Comparison of ENCODE assay signal across 20 mouse cellular contexts in genomic region chr10:108782817-108783216, GRCm38 (mm10).
A peak's percentile ranks its signal among the peaks of the same experiment; 100 is the strongest.
DNase-seq lines count a peak whose midpoint lies in the region; ATAC-seq lines count a peak whose summit lies in the region.
"Had no signal": no experiment of that assay in that cellular context is flagged by ENCODE, and none has a peak within 500 bp of the region (broad histone marks: within the 10 kb centered on the region; RNA-seq: fewer than 3 reads in every experiment).

No protein-coding gene starts in this region.

- no peak overlapping the region for H3K9ac ChIP-seq in forebrain, embryonic 13.5 days
- H3K9ac ChIP-seq in forebrain, embryonic 11.5 days (ENCODE audit: low read length): no peak overlapping the region
- H3K9ac ChIP-seq in hindbrain, embryonic 16.5 days (ENCODE audit: low read depth, low read length): no peak overlapping the region
- H3K9ac ChIP-seq in hindbrain, embryonic 13.5 days: no peak overlapping the region
- H3K9ac ChIP-seq: embryonic facial prominence, embryonic 12.5 days; heart, embryonic 15.5 days had no signal

- H3K4me1 ChIP-seq in forebrain, embryonic 13.5 days: no peaks in the 10 kb centered on the region
- no peaks in the 10 kb centered on the region for H3K4me1 ChIP-seq in forebrain, embryonic 11.5 days (replicated peaks; ENCODE audit: control insufficient read depth, insufficient read depth, low read length)
- peaks cover 3% of the 10 kb centered on the region; the same call in 1 of the 2 replicates for H3K4me1 ChIP-seq in hindbrain, embryonic 16.5 days (ENCODE audit: control insufficient read depth, insufficient read depth, low read depth, low read length)
- no peaks in the 10 kb centered on the region; the same call in none of the 2 replicates for H3K4me1 ChIP-seq in hindbrain, embryonic 13.5 days (replicated peaks)
- H3K4me1 ChIP-seq: embryonic facial prominence, embryonic 12.5 days; heart, embryonic 15.5 days had no signal

- no peak overlapping the region for H3K4me2 ChIP-seq in forebrain, embryonic 13.5 days
- no peak overlapping the region for H3K4me2 ChIP-seq in forebrain, embryonic 11.5 days (ENCODE audit: low read depth, low read length, severe bottlenecking)
- H3K4me2 ChIP-seq in hindbrain, embryonic 16.5 days (ENCODE audit: low read length): no peak overlapping the region
- no peak overlapping the region for H3K4me2 ChIP-seq in hindbrain, embryonic 13.5 days
- H3K4me2 ChIP-seq: embryonic facial prominence, embryonic 12.5 days; heart, embryonic 11.5 days; heart, embryonic 15.5 days had no signal

- H3K27ac ChIP-seq in forebrain, embryonic 13.5 days: no peak overlapping the region
- H3K27ac ChIP-seq in forebrain, embryonic 11.5 days (ENCODE audit: low read depth, low read length): no peak overlapping the region
- H3K27ac ChIP-seq in hindbrain, embryonic 16.5 days (ENCODE audit: low read depth, low read length): no peak overlapping the region
- H3K27ac ChIP-seq in hindbrain, embryonic 13.5 days: no peak overlapping the region
- H3K27ac ChIP-seq: embryonic facial prominence, embryonic 12.5 days; heart, adult 2 months; heart, embryonic 15.5 days had no signal

- no peaks in the 10 kb centered on the region for H3K9me3 ChIP-seq in forebrain, embryonic 13.5 days (replicated peaks)
- no peaks in the 10 kb centered on the region for H3K9me3 ChIP-seq in forebrain, embryonic 11.5 days (ENCODE audit: control insufficient read depth, low read length)
- no peaks in the 10 kb centered on the region for H3K9me3 ChIP-seq in hindbrain, embryonic 16.5 days (ENCODE audit: control insufficient read depth, low read length)
- H3K9me3 ChIP-seq in hindbrain, embryonic 13.5 days: no peaks in the 10 kb centered on the region
- H3K9me3 ChIP-seq: embryonic facial prominence, embryonic 12.5 days; heart, embryonic 15.5 days had no signal

- no peak for DNase-seq in forebrain, embryonic 11.5 days (ENCODE audit: low spot score)
- DNase-seq in frontal cortex, postnatal 36 days (ENCODE audit: low spot score in 2 of 2): no peak
- peak; percentile 57 for DNase-seq in brain, adult 2 months (ENCODE audit: low read depth, low spot score)
- DNase-seq in spleen, postnatal 14 days (ENCODE audit: low spot score in 2 of 2): no peak
- DNase-seq: adrenal gland, adult 2 months; adrenal gland, postnatal 25 days; cerebellum, adult 11-12 months; cerebellum, adult 9-10 months; gastrocnemius, postnatal 14 days; heart, adult 2 months; heart, postnatal 14 days; kidney, adult 11 months; kidney, adult 9 months had no signal

- no peak overlapping the region for H3K4me3 ChIP-seq in forebrain, embryonic 13.5 days
- no peak overlapping the region for H3K4me3 ChIP-seq in forebrain, embryonic 11.5 days (ENCODE audit: low read depth, low read length)
- no peak overlapping the region for H3K4me3 ChIP-seq in hindbrain, embryonic 16.5 days (ENCODE audit: low read length)
- no peak overlapping the region for H3K4me3 ChIP-seq in hindbrain, embryonic 13.5 days
- H3K4me3 ChIP-seq: embryonic facial prominence, embryonic 12.5 days; heart, adult 2 months; heart, embryonic 15.5 days had no signal

- WGBS in forebrain, embryonic 13.5 days: 89% methylated on average over 5 of the region's 5 CpGs
- 86% methylated on average over 5 of the region's 5 CpGs for WGBS in forebrain, embryonic 11.5 days
- 59% methylated on average over 5 of the region's 5 CpGs for WGBS in hindbrain, embryonic 16.5 days
- 74% methylated on average over 5 of the region's 5 CpGs for WGBS in hindbrain, embryonic 13.5 days

- no peaks in the 10 kb centered on the region for H3K27me3 ChIP-seq in forebrain, embryonic 13.5 days
- H3K27me3 ChIP-seq in forebrain, embryonic 11.5 days (ENCODE audit: control insufficient read depth, insufficient read depth, low read length): no peaks in the 10 kb centered on the region
- H3K27me3 ChIP-seq in hindbrain, embryonic 16.5 days (replicated peaks; ENCODE audit: control insufficient read depth, insufficient read depth, low read length): no peaks in the 10 kb centered on the region
- H3K27me3 ChIP-seq in hindbrain, embryonic 13.5 days: no peaks in the 10 kb centered on the region
- H3K27me3 ChIP-seq: embryonic facial prominence, embryonic 12.5 days; heart, embryonic 15.5 days had no signal

- ATAC-seq in forebrain, embryonic 13.5 days: peak; percentile 30; the same call in 1 of the 2 replicates
- no peak for ATAC-seq in forebrain, embryonic 11.5 days (replicated peaks; ENCODE audit: low FRiP score)
- peak; percentile 45; the same call in 1 of the 2 replicates for ATAC-seq in frontal cortex, adult (ENCODE audit: low TSS enrichment)
- ATAC-seq in hindbrain, embryonic 16.5 days: peak; percentile 75
- ATAC-seq in hindbrain, embryonic 13.5 days (ENCODE audit: low FRiP score): no peak; the same call in 1 of the 2 replicates

- H3K36me3 ChIP-seq in forebrain, embryonic 13.5 days (ENCODE audit: poor library complexity, severe bottlenecking): no peaks in the 10 kb centered on the region
- no peaks in the 10 kb centered on the region for H3K36me3 ChIP-seq in forebrain, embryonic 11.5 days (ENCODE audit: control insufficient read depth, insufficient read depth, low read length)
- no peaks in the 10 kb centered on the region for H3K36me3 ChIP-seq in hindbrain, embryonic 16.5 days (ENCODE audit: control insufficient read depth, insufficient read depth, low read length)
- H3K36me3 ChIP-seq in hindbrain, embryonic 13.5 days: no peaks in the 10 kb centered on the region
- H3K36me3 ChIP-seq: embryonic facial prominence, embryonic 12.5 days; heart, embryonic 15.5 days had no signal

Comparison
In these comparisons a context has a peak if more than half of its experiments do, and no peak if none do; other contexts are left out.
1. ATAC-seq: peak in forebrain, embryonic 13.5 days (single experiment), frontal cortex, adult (single experiment) and hindbrain, embryonic 16.5 days (single experiment); none in forebrain, embryonic 11.5 days (single experiment) and hindbrain, embryonic 13.5 days (single experiment).